Comparison of ENCODE assay signal across 11 mouse cellular contexts in genomic region chr3:51651149-51651548, GRCm38 (mm10). TPM values are rescaled to one million over a fixed set of nuclear protein-coding genes. Genes with fewer than 3 reads are reported as not detected.
DNase-seq lines count a peak whose midpoint lies in the region; ATAC-seq and TF ChIP-seq lines count a peak whose summit lies in the region.
"Had no signal": no experiment of that assay in that cellular context is flagged by ENCODE, and none has a peak within 500 bp of the region (broad histone marks: within the 10 kb centered on the region; RNA-seq: fewer than 3 reads in every experiment).

No protein-coding gene starts in this region.

- H3K27me3 ChIP-seq in liver, postnatal 0 days (ENCODE audit: insufficient read depth, low read length) = no peaks in the 10 kb centered on the region
- H3K27me3 ChIP-seq in forebrain, embryonic 16.5 days (replicated peaks; ENCODE audit: control insufficient read depth, insufficient read depth, low read length) = no peaks in the 10 kb centered on the region

- ATAC-seq in liver, postnatal 0 days = no peak
- peak; percentile 45 for ATAC-seq in forebrain, embryonic 16.5 days
- no peak for ATAC-seq in activated CD4-positive, CD25-positive, alpha-beta regulatory T cell, adult 4 months

- peaks cover 11% of the 10 kb centered on the region for H3K4me1 ChIP-seq in liver, postnatal 0 days (ENCODE audit: insufficient read depth)
- H3K4me1 ChIP-seq in forebrain, embryonic 16.5 days (replicated peaks; ENCODE audit: control insufficient read depth, insufficient read depth, low read length) = peaks cover 11% of the 10 kb centered on the region

- H3K4me2 ChIP-seq in liver, postnatal 0 days (ENCODE audit: low read depth, low read length) = no peak overlapping the region
- no peak overlapping the region for H3K4me2 ChIP-seq in forebrain, embryonic 16.5 days (ENCODE audit: low read length)

- TF ChIP-seq EP300 in liver, postnatal 0 days (IDR thresholded peaks at IDR 0.05; ENCODE audit: low read depth) = no peak

- DNase-seq in embryo, embryonic 10.5 days (ENCODE audit: low spot score) = peak; percentile 22
- DNase-seq in embryo, embryonic 9.5 days (ENCODE audit: extremely low spot score) = no peak
- no peak for DNase-seq in liver, postnatal 0 days
- DNase-seq in liver = no peak
- DNase-seq in retina, embryonic 14.5 days (ENCODE audit: low spot score) = peak; percentile 48
- DNase-seq in ovary, postnatal 36 days (ENCODE audit: low spot score) = no peak
- DNase-seq: B cell, adult 2 months; thymus, adult 18-20 months had no signal

- no peak overlapping the region for H3K27ac ChIP-seq in liver, postnatal 0 days (ENCODE audit: low read depth)
- no peak overlapping the region for H3K27ac ChIP-seq in forebrain, embryonic 16.5 days (ENCODE audit: low read length)
- H3K27ac ChIP-seq: macrophage had no signal

- no peak overlapping the region for H3K9ac ChIP-seq in liver, postnatal 0 days (replicated peaks)
- no peak overlapping the region for H3K9ac ChIP-seq in forebrain, embryonic 16.5 days (replicated peaks; ENCODE audit: low read depth, low read length)

- H3K4me3 ChIP-seq in liver, postnatal 0 days (ENCODE audit: low read depth, low read length) = no peak overlapping the region
- no peak overlapping the region for H3K4me3 ChIP-seq in forebrain, embryonic 16.5 days (replicated peaks; ENCODE audit: low read length)

- H3K9me3 ChIP-seq in liver, postnatal 0 days (ENCODE audit: low read length) = no peaks in the 10 kb centered on the region
- H3K9me3 ChIP-seq in forebrain, embryonic 16.5 days (ENCODE audit: control insufficient read depth, low read length) = no peaks in the 10 kb centered on the region

- peak; percentile 27 for TF ChIP-seq CTCF in liver, postnatal 0 days (IDR thresholded peaks at IDR 0.05; ENCODE audit: low read depth)

- 81% methylated on average over 2 of the region's 2 CpGs for WGBS in liver, postnatal 0 days (ENCODE audit: insufficient replicate concordance)
- 85% methylated on average over 2 of the region's 2 CpGs for WGBS in forebrain, embryonic 16.5 days

- H3K36me3 ChIP-seq in liver, postnatal 0 days (replicated peaks; ENCODE audit: insufficient read depth, low read length) = no peaks in the 10 kb centered on the region
- no peaks in the 10 kb centered on the region for H3K36me3 ChIP-seq in forebrain, embryonic 16.5 days (ENCODE audit: control insufficient read depth, insufficient read depth)

RNA-seq across cellular contexts. Expression of gene Mgst2, which starts 9.0 kb away (rescaled TPM):
- polyA plus RNA-seq in liver, postnatal 0 days (2015; fragmentation: Nextera tagmentation; extraction: Ambion mirVana) = 36.8 TPM in 2 replicates
- 0.27 and 0.56 TPM in 2 replicates for polyA plus RNA-seq in forebrain, embryonic 16.5 days (2015; fragmentation: Nextera tagmentation; extraction: Ambion mirVana)
- 100 to 1,000 TPM in 1 of 2 experiments, 10 to 100 TPM in 1; 82.2 to 161 TPM for polyA plus RNA-seq in activated CD4-positive, CD25-positive, alpha-beta regulatory T cell, adult 4 months (2017; shearing (Covaris generic))

Comparison
In these comparisons a context has a peak if more than half of its experiments do, and no peak if none do; other contexts are left out.
1. DNase-seq: peak in embryo, embryonic 10.5 days (single experiment) and retina, embryonic 14.5 days (single experiment); none in embryo, embryonic 9.5 days (single experiment), liver, postnatal 0 days (single experiment), liver (single experiment) and ovary, postnatal 36 days (single experiment).
2. RNA of gene Mgst2, which starts 9.0 kb away (polyA plus RNA-seq): 82.2 to 161 TPM in activated CD4-positive, CD25-positive, alpha-beta regulatory T cell, adult 4 months and 36.8 TPM in liver, postnatal 0 days; 0.27 to 0.56 TPM in forebrain, embryonic 16.5 days; every median in the first group is over 10 times any median in the second.